9 mouse cellular contexts compared by ENCODE assay signal in genomic region chr8:85007686-85008085, GRCm38 (mm10). TPM values are rescaled to one million over a fixed set of nuclear protein-coding genes. Genes with fewer than 3 reads are reported as not detected.
DNase-seq lines count a peak whose midpoint lies in the region; ATAC-seq and TF ChIP-seq lines count a peak whose summit lies in the region.
"Had no signal": no experiment of that assay in that cellular context is flagged by ENCODE, and none has a peak within 500 bp of the region (broad histone marks: within the 10 kb centered on the region; RNA-seq: fewer than 3 reads in every experiment).

No protein-coding gene starts in this region.

- H3K4me2 ChIP-seq in heart, postnatal 0 days (ENCODE audit: low read depth, low read length), result no peak overlapping the region
- H3K4me2 ChIP-seq in lung, postnatal 0 days (replicated peaks; ENCODE audit: low read depth, low read length), result no peak overlapping the region
- no peak overlapping the region for H3K4me2 ChIP-seq in hindbrain, embryonic 12.5 days (replicated peaks)

- TF ChIP-seq POLR2A in ES-Bruce4 (IDR thresholded peaks at IDR 0.05; ENCODE audit: insufficient read depth, low read length), result no peak

- no peak for DNase-seq in heart, postnatal 0 days (ENCODE audit: low spot score)
- no peak for DNase-seq in heart, postnatal 25 days (ENCODE audit: low spot score)
- DNase-seq in embryo, embryonic 9.5 days (ENCODE audit: extremely low spot score), result peak; percentile 47
- peak; percentile 44 for DNase-seq in lung, postnatal 0 days (ENCODE audit: low spot score)
- peak; percentile 78 for DNase-seq in thymus, postnatal 4 days
- DNase-seq in urinary bladder, postnatal 14 days (ENCODE audit: low spot score), result no peak

- intact Hi-C loops in heart, postnatal 25 days (cut with DNase I), result no loop called here

- H3K4me3 ChIP-seq in heart, postnatal 0 days (ENCODE audit: low read depth, low read length), result no peak overlapping the region
- peak overlapping the region; percentile 36 for H3K4me3 ChIP-seq in ES-Bruce4 (ENCODE audit: low read depth, low read length)
- no peak overlapping the region for H3K4me3 ChIP-seq in lung, postnatal 0 days (ENCODE audit: low read depth, low read length)
- no peak overlapping the region for H3K4me3 ChIP-seq in hindbrain, embryonic 12.5 days

- H3K9ac ChIP-seq in heart, postnatal 0 days (replicated peaks; ENCODE audit: low read depth, low read length), result no peak overlapping the region
- peak overlapping the region; percentile 54 for H3K9ac ChIP-seq in ES-Bruce4 (ENCODE audit: low read depth, poor library complexity, severe bottlenecking)
- H3K9ac ChIP-seq in lung, postnatal 0 days (replicated peaks; ENCODE audit: low read depth), result no peak overlapping the region
- H3K9ac ChIP-seq in hindbrain, embryonic 12.5 days, result no peak overlapping the region

- H3K27me3 ChIP-seq in heart, postnatal 0 days (ENCODE audit: control insufficient read depth, insufficient read depth, low read length), result peaks cover 35% of the 10 kb centered on the region
- H3K27me3 ChIP-seq in ES-Bruce4 (ENCODE audit: control insufficient read depth, insufficient read depth, low read length, poor library complexity, severe bottlenecking), result peaks cover 2% of the 10 kb centered on the region; the same call in 1 of the 2 replicates
- peaks cover 27% of the 10 kb centered on the region for H3K27me3 ChIP-seq in lung, postnatal 0 days (replicated peaks; ENCODE audit: insufficient read depth, low read length)
- peaks cover 57% of the 10 kb centered on the region for H3K27me3 ChIP-seq in hindbrain, embryonic 12.5 days

- peak; percentile 22; the same call in 1 of the 2 replicates for TF ChIP-seq CTCF in heart, postnatal 0 days (IDR thresholded peaks at IDR 0.05; ENCODE audit: low read depth)
- TF ChIP-seq CTCF in ES-Bruce4 (IDR thresholded peaks at IDR 0.05; ENCODE audit: low read depth, low read length), result peak; percentile 70
- peak; percentile 67 for TF ChIP-seq CTCF in lung, postnatal 0 days (IDR thresholded peaks at IDR 0.05)

- H3K9me3 ChIP-seq in heart, postnatal 0 days (replicated peaks; ENCODE audit: control insufficient read depth, low read length), result no peaks in the 10 kb centered on the region
- no peaks in the 10 kb centered on the region for H3K9me3 ChIP-seq in ES-Bruce4 (replicated peaks; ENCODE audit: control insufficient read depth, insufficient read depth, low read length, poor library complexity, severe bottlenecking)
- H3K9me3 ChIP-seq in lung, postnatal 0 days (ENCODE audit: low read length), result no peaks in the 10 kb centered on the region
- H3K9me3 ChIP-seq in hindbrain, embryonic 12.5 days (replicated peaks), result no peaks in the 10 kb centered on the region

- H3K4me1 ChIP-seq in heart, postnatal 0 days (ENCODE audit: control insufficient read depth, insufficient read depth), result no peaks in the 10 kb centered on the region
- H3K4me1 ChIP-seq in ES-Bruce4 (ENCODE audit: control insufficient read depth, insufficient read depth, low read length), result peaks cover 2% of the 10 kb centered on the region
- no peaks in the 10 kb centered on the region for H3K4me1 ChIP-seq in lung, postnatal 0 days (ENCODE audit: insufficient read depth, low read depth, low read length)
- no peaks in the 10 kb centered on the region for H3K4me1 ChIP-seq in hindbrain, embryonic 12.5 days

- no peak for TF ChIP-seq EP300 in heart, postnatal 0 days (IDR thresholded peaks at IDR 0.05; ENCODE audit: low read depth)
- TF ChIP-seq EP300 in ES-Bruce4 (IDR thresholded peaks at IDR 0.05; ENCODE audit: insufficient read depth, low read depth, low read length), result no peak
- no peak for TF ChIP-seq EP300 in lung, postnatal 0 days (IDR thresholded peaks at IDR 0.05)

- H3K36me3 ChIP-seq in heart, postnatal 0 days (replicated peaks; ENCODE audit: control insufficient read depth, insufficient read depth, low read length), result no peaks in the 10 kb centered on the region
- H3K36me3 ChIP-seq in ES-Bruce4 (ENCODE audit: control insufficient read depth, insufficient read depth, low read length, poor library complexity, severe bottlenecking), result peaks cover 2% of the 10 kb centered on the region; the same call in 1 of the 2 replicates
- no peaks in the 10 kb centered on the region for H3K36me3 ChIP-seq in lung, postnatal 0 days (ENCODE audit: insufficient read depth, low read length)
- H3K36me3 ChIP-seq in hindbrain, embryonic 12.5 days, result no peaks in the 10 kb centered on the region; the same call in 1 of the 2 replicates

- WGBS in heart, postnatal 0 days, result 15% methylated on average over 25 of the region's 25 CpGs
- WGBS in lung, postnatal 0 days, result 10% methylated on average over 23 of the region's 25 CpGs
- whole genome bisulfite sequencing in hindbrain, embryonic 12.5 days, result 20% methylated on average over 25 of the region's 25 CpGs

- H3K27ac ChIP-seq in heart, postnatal 0 days (ENCODE audit: low read depth), result no peak overlapping the region
- H3K27ac ChIP-seq in ES-Bruce4 (ENCODE audit: insufficient read depth, low read length), result no peak overlapping the region
- H3K27ac ChIP-seq in lung, postnatal 0 days (ENCODE audit: low read length), result no peak overlapping the region
- H3K27ac ChIP-seq in hindbrain, embryonic 12.5 days, result no peak overlapping the region

- no peak for ATAC-seq in heart, postnatal 0 days (ENCODE audit: insufficient read depth, low read depth)
- ATAC-seq in lung, postnatal 0 days, result peak; percentile 50
- no peak for ATAC-seq in hindbrain, embryonic 12.5 days (ENCODE audit: low FRiP score)

RNA-seq across cellular contexts. Expression of gene Best2, which starts 6.6 kb away (rescaled TPM):
- total RNA-seq in heart, postnatal 0 days (2014; rRNA removed; ENCODE audit: low replicate concordance), result not detected in 2 replicates
- not detected in 2 replicates for polyA plus RNA-seq in heart, postnatal 0 days (2015; fragmentation: Nextera tagmentation; extraction: Ambion mirVana)
- total RNA-seq in heart, postnatal 25 days (2021), result not detected
- polyA plus RNA-seq in ES-Bruce4 (2011; ENCODE audit: insufficient read depth, insufficient read length, low read depth, missing spikeins), result 0.70 and 1.2 TPM in 2 replicates
- not detected in 2 replicates for polyA plus RNA-seq in lung, postnatal 0 days (2015; fragmentation: Nextera tagmentation; extraction: Ambion mirVana)
- not detected in 2 replicates for polyA plus RNA-seq in hindbrain, embryonic 12.5 days (2016; fragmentation: Nextera tagmentation; extraction: Ambion mirVana)
- polyA plus RNA-seq: gonadal fat pad, adult 2 months had no signal

RNA-seq across cellular contexts. Expression of gene Hook2, which starts 17.3 kb away (rescaled TPM):
- total RNA-seq in heart, postnatal 0 days (2014; rRNA removed; ENCODE audit: low replicate concordance), result 1.9 and 4.8 TPM in 2 replicates
- 3.5 and 4.7 TPM in 2 replicates for polyA plus RNA-seq in heart, postnatal 0 days (2015; fragmentation: Nextera tagmentation; extraction: Ambion mirVana)
- 1 to 10 TPM; 2.0 to 2.1 TPM for total RNA-seq in heart, postnatal 25 days (2021)
- 41.5 and 41.8 TPM in 2 replicates for polyA plus RNA-seq in ES-Bruce4 (2011; ENCODE audit: insufficient read depth, insufficient read length, low read depth, missing spikeins)
- 19.2 and 22.3 TPM in 2 replicates for polyA plus RNA-seq in lung, postnatal 0 days (2015; fragmentation: Nextera tagmentation; extraction: Ambion mirVana)
- 16.3 and 18.7 TPM in 2 replicates for polyA plus RNA-seq in hindbrain, embryonic 12.5 days (2016; fragmentation: Nextera tagmentation; extraction: Ambion mirVana)

RNA-seq across cellular contexts. Expression of gene Asna1, which starts 17.4 kb away (rescaled TPM):
- total RNA-seq in heart, postnatal 0 days (2014; rRNA removed; ENCODE audit: low replicate concordance), result 134 and 152 TPM in 2 replicates
- polyA plus RNA-seq in heart, postnatal 0 days (2015; fragmentation: Nextera tagmentation; extraction: Ambion mirVana), result 106 and 110 TPM in 2 replicates
- 10 to 100 TPM; 65.0 to 67.4 TPM for total RNA-seq in heart, postnatal 25 days (2021)
- polyA plus RNA-seq in ES-Bruce4 (2011; ENCODE audit: insufficient read depth, insufficient read length, low read depth, missing spikeins), result 170 and 171 TPM in 2 replicates
- 80.9 and 83.1 TPM in 2 replicates for polyA plus RNA-seq in lung, postnatal 0 days (2015; fragmentation: Nextera tagmentation; extraction: Ambion mirVana)
- 127 and 128 TPM in 2 replicates for polyA plus RNA-seq in hindbrain, embryonic 12.5 days (2016; fragmentation: Nextera tagmentation; extraction: Ambion mirVana)

RNA-seq across cellular contexts. Expression of gene Trir, which starts 18.9 kb away (rescaled TPM):
- total RNA-seq in heart, postnatal 0 days (2014; rRNA removed; ENCODE audit: low replicate concordance), result 98.5 and 196 TPM in 2 replicates
- polyA plus RNA-seq in heart, postnatal 0 days (2015; fragmentation: Nextera tagmentation; extraction: Ambion mirVana), result 62.4 and 66.5 TPM in 2 replicates
- total RNA-seq in heart, postnatal 25 days (2021), result 10 to 100 TPM; 82.7 to 88.7 TPM
- polyA plus RNA-seq in ES-Bruce4 (2011; ENCODE audit: insufficient read depth, insufficient read length, low read depth, missing spikeins), result 82.4 and 96.1 TPM in 2 replicates
- 116 and 126 TPM in 2 replicates for polyA plus RNA-seq in lung, postnatal 0 days (2015; fragmentation: Nextera tagmentation; extraction: Ambion mirVana)
- 162 and 174 TPM in 2 replicates for polyA plus RNA-seq in hindbrain, embryonic 12.5 days (2016; fragmentation: Nextera tagmentation; extraction: Ambion mirVana)

RNA-seq across cellular contexts. Expression of gene Tnpo2, which starts 29.0 kb away (rescaled TPM):
- total RNA-seq in heart, postnatal 0 days (2014; rRNA removed; ENCODE audit: low replicate concordance), result 27.4 and 34.8 TPM in 2 replicates
- polyA plus RNA-seq in heart, postnatal 0 days (2015; fragmentation: Nextera tagmentation; extraction: Ambion mirVana), result 11.5 and 13.0 TPM in 2 replicates
- 10 to 100 TPM; 28.0 to 28.7 TPM for total RNA-seq in heart, postnatal 25 days (2021)
- 193 and 195 TPM in 2 replicates for polyA plus RNA-seq in ES-Bruce4 (2011; ENCODE audit: insufficient read depth, insufficient read length, low read depth, missing spikeins)
- polyA plus RNA-seq in lung, postnatal 0 days (2015; fragmentation: Nextera tagmentation; extraction: Ambion mirVana), result 16.4 and 18.0 TPM in 2 replicates
- polyA plus RNA-seq in hindbrain, embryonic 12.5 days (2016; fragmentation: Nextera tagmentation; extraction: Ambion mirVana), result 41.3 and 41.9 TPM in 2 replicates

Comparison
In these comparisons a context has a peak if more than half of its experiments do, and no peak if none do; other contexts are left out.
1. DNase-seq: peak in embryo, embryonic 9.5 days (single experiment), lung, postnatal 0 days (single experiment) and thymus, postnatal 4 days (single experiment); none in heart, postnatal 0 days (single experiment), heart, postnatal 25 days (single experiment) and urinary bladder, postnatal 14 days (single experiment).
2. Peak in every context shown above with its lines, with median percentiles within 50 percentile points of each other: CTCF ChIP-seq.